Mouse (Mus musculus): ENCODE measurements around the gene 1700015G11Rik. TPM values are rescaled to one million over a fixed set of nuclear protein-coding genes. Genes with fewer than 3 reads are reported as not detected.

1700015G11Rik gene
- polyA plus RNA-seq (2017; shearing (Covaris generic)): not detected

GRCm38 (mm10) chr7:52015628-52016027 is at the start of gene 1700015G11Rik:
Gene 1700015G11Rik, minus strand, starts transcription at chr7:52015728.

GRCm38 (mm10) chr7:52005511-52006295 is 9.8 kb downstream of the 1700015G11Rik start, which contains the start of gene Svip:
Gene Svip, minus strand, starts transcription at chr7:52006018.

Other genes with a start within 250 kb of the 1700015G11Rik start
- gene Gas2, start 153.7 kb downstream of the 1700015G11Rik start, polyA plus RNA-seq (2017; shearing (Covaris generic)): 1 to 10 TPM; 6.2 TPM
- 10 to 100 TPM; 11.4 to 20.6 TPM for gene Fancf, start 153.5 kb downstream of the 1700015G11Rik start, polyA plus RNA-seq (2017; shearing (Covaris generic))
- gene Svip, start 9.7 kb downstream of the 1700015G11Rik start, polyA plus RNA-seq (2017; shearing (Covaris generic)): 1 to 10 TPM in 1 of 2 experiments, not detected in 1; 2.6 TPM